Mouse (Mus musculus): ENCODE data around the gene Naa15.

GRCm38 (mm10) chr3:51397700-51398299 lies 17.1 kb upstream of the Naa15 start:
- no peak for TF ChIP-seq POLR2A (IDR thresholded peaks at IDR 0.05; ENCODE audit: control insufficient read depth, low read depth, low read length)
- no peak for TF ChIP-seq CTCF (IDR thresholded peaks at IDR 0.05; ENCODE audit: control insufficient read depth, insufficient read depth, insufficient replicate concordance, low read depth, low read length)
